Mouse (Mus musculus) embryonic fibroblast, embryonic 13.5 days (primary cell): ENCODE measurements at regions not wholly inside any gene's neighbourhood (a gene's known extent, or its start where the extent isn't known, plus 50 kb on each side); places are given as distances from the start of the nearest gene placed in this dataset.

Experiments used
- CTCF ChIP-seq: IDR thresholded peaks from 2 replicates; pipeline ENCODE4 v1.5.1; 2011; ENCODE audit warnings: mild to moderate bottlenecking, control low read depth, low read length, moderate library complexity, borderline replicate concordance; ENCODE audit not compliant: insufficient read depth
- POLR2A ChIP-seq: IDR thresholded peaks from 2 replicates; pipeline ENCODE4 v1.6.1; 2011; ENCODE audit warnings: low read depth, mild to moderate bottlenecking, control low read depth, low read length, moderate library complexity

- TF ChIP-seq CTCF (no peak), POLR2A (no peak)
These were observed 220.1 kb downstream of the Diras2 start for GRCm38 (mm10) chr13:52310954-52311353.
